Mouse (Mus musculus): ENCODE data around the gene Aco2. TPM values are rescaled to one million over a fixed set of nuclear protein-coding genes. Genes with fewer than 3 reads are reported as not detected.
A peak's percentile ranks its signal among the peaks of the same experiment; 100 is the strongest.

Aco2 gene
- polyA plus RNA-seq, 1 experiment from 2014 or later = 164 TPM

DNA sequence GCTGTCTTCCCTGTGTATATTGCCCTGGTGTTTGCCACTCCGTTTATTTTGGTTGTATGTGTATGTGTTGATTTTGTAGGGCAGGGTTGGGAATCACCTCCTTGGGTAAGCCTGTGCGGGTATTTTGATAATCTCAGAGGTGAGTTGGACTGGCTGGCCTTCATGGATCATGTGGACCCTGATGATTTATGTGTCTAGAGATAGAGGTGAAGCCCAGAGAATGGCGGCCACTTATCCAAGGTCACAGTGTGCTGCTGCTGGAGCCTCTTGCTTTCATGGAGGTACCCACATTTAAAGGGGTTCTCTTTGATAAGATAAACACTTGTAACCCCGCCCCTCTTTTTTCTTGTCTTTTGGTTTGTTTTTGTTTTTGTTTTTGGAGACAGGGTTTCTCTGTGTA lies 67.7 kb downstream of the Aco2 start:
- no peaks in the 10 kb centered on the region for H3K27me3 ChIP-seq
- no peak for ATAC-seq (ENCODE audit: insufficient number of reproducible peaks, low FRiP score, low TSS enrichment, low read depth)
- H3K27ac ChIP-seq (replicated peaks) = no peak overlapping the region
- H3K4me2 ChIP-seq (replicated peaks) = no peak overlapping the region
- no peaks in the 10 kb centered on the region for H3K9me3 ChIP-seq (replicated peaks)
- no peaks in the 10 kb centered on the region for H3K36me3 ChIP-seq
- WGBS = 93% methylated on average over 4 of the region's 4 CpGs
- H3K9ac ChIP-seq = no peak overlapping the region
- H3K4me3 ChIP-seq (replicated peaks) = no peak overlapping the region
- H3K4me1 ChIP-seq = peaks cover 30% of the 10 kb centered on the region

DNA sequence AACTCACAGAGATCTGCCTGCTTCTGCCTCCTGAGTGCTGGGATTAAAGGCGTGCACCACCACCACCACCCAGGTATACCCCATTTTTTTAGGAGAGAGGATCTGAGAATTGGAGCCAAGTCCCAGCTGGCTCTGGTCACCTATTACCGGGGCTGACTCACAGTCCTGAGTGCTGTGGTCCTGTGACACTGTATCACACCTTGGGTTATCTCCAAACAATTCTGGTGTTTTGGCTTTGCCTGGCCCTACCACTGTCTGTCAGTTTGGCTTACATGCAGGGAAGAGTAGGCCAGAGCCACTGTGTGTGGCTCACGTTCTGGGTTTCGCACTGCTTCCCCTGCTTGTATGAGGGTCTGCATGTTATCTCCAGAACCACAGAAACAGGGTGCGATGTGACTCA lies 68.1 kb downstream of the Aco2 start:
- WGBS = 87% methylated on average over 5 of the region's 5 CpGs
- Histone ChIP-seq H3K36me3 (no peaks in the 10 kb centered on the region), H3K4me3 (replicated peaks) (no peak overlapping the region), H3K9me3 (replicated peaks) (no peaks in the 10 kb centered on the region), H3K27ac (replicated peaks) (no peak overlapping the region), H3K4me2 (replicated peaks) (no peak overlapping the region), H3K4me1 (peaks cover 30% of the 10 kb centered on the region), H3K9ac (no peak overlapping the region), H3K27me3 (no peaks in the 10 kb centered on the region)
- ATAC-seq (ENCODE audit: insufficient number of reproducible peaks, low FRiP score, low TSS enrichment, low read depth) = no peak

DNA sequence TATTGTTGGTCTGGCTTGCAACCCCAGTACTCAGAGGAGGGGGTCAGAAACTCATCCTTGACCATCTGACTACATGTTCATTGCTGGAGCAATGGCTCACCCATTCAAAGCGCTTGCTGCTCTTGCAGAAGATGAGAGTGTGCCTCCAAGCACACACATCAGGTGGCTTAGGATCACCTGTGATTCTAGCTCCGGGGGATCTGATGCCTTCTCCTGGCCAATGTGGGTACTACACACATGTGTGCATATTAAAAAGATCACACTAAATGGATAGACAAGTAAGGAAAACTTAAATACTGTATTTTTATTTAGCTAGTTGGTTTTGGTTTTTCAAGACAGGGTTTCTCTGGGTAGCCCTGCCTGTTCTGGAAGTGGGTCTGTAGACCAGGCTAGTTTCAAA lies 68.9 kb downstream of the Aco2 start:
- Histone ChIP-seq H3K9me3 (replicated peaks) (no peaks in the 10 kb centered on the region), H3K4me2 (replicated peaks) (no peak overlapping the region), H3K9ac (no peak overlapping the region), H3K27me3 (no peaks in the 10 kb centered on the region), H3K4me3 (replicated peaks) (no peak overlapping the region), H3K36me3 (no peaks in the 10 kb centered on the region), H3K4me1 (peaks cover 26% of the 10 kb centered on the region), H3K27ac (replicated peaks) (no peak overlapping the region)
- no peak for ATAC-seq (ENCODE audit: insufficient number of reproducible peaks, low FRiP score, low TSS enrichment, low read depth)
- 94% methylated on average over 2 of the region's 2 CpGs for WGBS

DNA sequence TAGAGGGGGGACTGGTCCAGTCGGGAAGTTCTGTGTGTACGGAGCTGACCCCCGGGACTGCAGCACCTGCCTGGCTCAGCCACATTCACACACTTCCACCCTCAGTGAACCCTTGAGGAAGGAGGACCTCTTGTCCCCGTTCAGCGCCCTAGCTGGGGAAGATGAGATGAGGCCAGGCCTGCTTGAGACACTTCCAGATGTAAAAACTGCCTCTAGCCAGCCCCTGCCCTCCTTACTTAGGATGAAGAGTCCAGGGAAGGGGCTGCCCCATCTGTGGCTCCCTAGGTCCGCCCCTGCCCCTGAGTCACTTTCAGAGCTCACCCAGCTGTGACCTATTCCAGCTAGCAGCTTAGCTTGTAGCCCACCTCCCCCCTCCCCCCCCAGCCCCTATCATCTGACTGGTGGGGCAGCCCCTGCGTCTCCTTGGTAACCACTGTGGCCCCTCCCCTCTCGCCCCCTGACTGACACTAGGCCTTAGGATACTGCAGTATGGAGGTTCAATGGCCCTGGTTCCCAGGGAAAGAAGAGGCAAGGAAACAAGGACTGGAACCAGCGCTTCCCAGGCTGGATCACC lies 71.2 kb downstream of the Aco2 start:
- no peak overlapping the region for H3K9ac ChIP-seq
- H3K4me3 ChIP-seq (replicated peaks) = no peak overlapping the region
- H3K27ac ChIP-seq (replicated peaks) = no peak overlapping the region
- 10% methylated on average over 9 of the region's 9 CpGs for WGBS
- H3K4me2 ChIP-seq (replicated peaks) = no peak overlapping the region
- no peaks in the 10 kb centered on the region for H3K27me3 ChIP-seq
- H3K4me1 ChIP-seq = peaks cover 4% of the 10 kb centered on the region
- ATAC-seq (ENCODE audit: insufficient number of reproducible peaks, low FRiP score, low TSS enrichment, low read depth) = peak; percentile 15; the same call in 1 of the 2 replicates
- H3K36me3 ChIP-seq = no peaks in the 10 kb centered on the region
- no peaks in the 10 kb centered on the region for H3K9me3 ChIP-seq (replicated peaks)

DNA sequence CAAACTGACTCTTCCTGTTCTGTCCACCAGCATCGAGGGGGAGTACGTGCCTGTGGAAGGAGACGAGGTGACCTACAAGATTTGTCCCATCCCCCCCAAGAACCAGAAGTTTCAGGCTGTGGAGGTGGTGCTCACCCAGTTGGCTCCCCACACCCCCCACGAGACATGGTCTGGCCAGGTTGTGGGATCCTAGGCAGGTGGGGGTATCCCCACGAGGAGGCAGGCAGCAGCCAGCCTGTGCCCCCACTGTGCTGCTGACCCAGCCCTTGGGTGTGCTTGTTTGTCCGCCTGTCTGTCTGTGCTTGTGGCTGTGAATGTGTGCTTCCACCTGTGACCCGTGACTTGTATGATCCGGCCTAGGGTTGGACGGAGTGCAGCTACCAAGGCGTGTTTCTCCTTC lies 77.0 kb downstream of the Aco2 start:
- Histone ChIP-seq H3K9me3 (replicated peaks) (no peaks in the 10 kb centered on the region), H3K27ac (replicated peaks) (no peak overlapping the region), H3K36me3 (peaks cover 20% of the 10 kb centered on the region), H3K4me3 (replicated peaks) (no peak overlapping the region), H3K9ac (no peak overlapping the region), H3K4me1 (no peaks in the 10 kb centered on the region), H3K27me3 (no peaks in the 10 kb centered on the region), H3K4me2 (replicated peaks) (no peak overlapping the region)
- WGBS = 80% methylated on average over 10 of the region's 10 CpGs
- no peak for ATAC-seq (ENCODE audit: insufficient number of reproducible peaks, low FRiP score, low TSS enrichment, low read depth)

DNA sequence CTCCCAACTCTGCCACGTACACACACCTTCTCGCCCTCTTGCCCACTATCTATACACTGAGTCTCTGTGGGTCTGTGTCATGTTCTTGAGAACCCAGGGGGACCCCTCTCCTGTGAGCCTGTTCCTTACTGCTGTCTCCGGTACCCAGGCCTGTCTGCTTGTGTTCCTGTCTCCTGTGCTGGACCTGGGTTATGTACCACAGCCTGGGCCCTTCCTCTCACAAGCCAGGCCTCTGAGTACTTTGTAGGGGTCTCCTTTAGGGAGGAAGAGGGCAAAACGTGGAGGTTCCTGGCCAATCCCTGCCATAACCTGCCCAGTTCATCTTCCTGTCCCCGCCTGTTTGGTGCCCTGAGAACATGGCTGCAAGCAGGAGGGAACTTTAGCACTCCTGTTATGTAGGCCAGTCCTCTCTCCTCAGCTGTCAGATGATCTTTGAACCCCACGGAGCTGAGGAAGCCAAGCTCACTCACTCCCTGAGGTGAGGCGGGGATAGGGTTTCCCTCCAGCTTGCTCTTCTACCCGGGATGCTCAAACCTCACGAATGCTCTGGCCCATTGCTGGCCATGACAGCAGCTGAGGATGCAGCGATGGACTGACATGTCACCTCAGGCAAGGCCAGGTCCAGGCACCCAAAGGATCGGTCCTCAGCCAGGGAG lies 77.5 kb downstream of the Aco2 start:
- 75% methylated on average over 11 of the region's 11 CpGs for WGBS
- Histone ChIP-seq H3K9me3 (replicated peaks) (no peaks in the 10 kb centered on the region), H3K9ac (no peak overlapping the region), H3K27ac (replicated peaks) (no peak overlapping the region), H3K4me2 (replicated peaks) (no peak overlapping the region), H3K27me3 (no peaks in the 10 kb centered on the region), H3K4me1 (no peaks in the 10 kb centered on the region), H3K4me3 (replicated peaks) (no peak overlapping the region), H3K36me3 (peaks cover 26% of the 10 kb centered on the region)
- ATAC-seq (ENCODE audit: insufficient number of reproducible peaks, low FRiP score, low TSS enrichment, low read depth) = no peak; the same call in 1 of the 2 replicates

DNA sequence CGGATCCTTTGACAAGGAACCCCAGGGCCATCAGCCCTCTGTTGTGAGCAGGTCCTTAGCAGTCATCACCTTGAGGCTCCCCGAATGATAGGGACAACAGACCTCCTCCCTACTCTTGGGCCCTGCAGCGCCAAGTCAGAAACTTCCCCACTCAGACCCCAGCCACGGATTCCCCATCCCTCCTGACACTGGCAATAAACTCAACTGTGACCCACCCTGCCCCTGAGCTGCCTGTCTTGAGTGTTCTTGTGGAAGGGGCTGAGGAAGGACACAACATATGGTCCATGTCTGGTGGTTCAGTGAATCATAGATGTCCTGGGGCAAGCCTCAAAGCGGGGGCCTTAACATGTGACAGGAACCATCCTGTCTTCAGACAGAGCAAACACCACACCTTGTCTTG lies 78.6 kb downstream of the Aco2 start:
- WGBS = 80% methylated on average over 5 of the region's 5 CpGs
- H3K27me3 ChIP-seq = no peaks in the 10 kb centered on the region
- H3K27ac ChIP-seq (replicated peaks) = no peak overlapping the region
- no peak for ATAC-seq (ENCODE audit: insufficient number of reproducible peaks, low FRiP score, low TSS enrichment, low read depth)
- peaks cover 37% of the 10 kb centered on the region for H3K36me3 ChIP-seq
- H3K4me2 ChIP-seq (replicated peaks) = no peak overlapping the region
- H3K9me3 ChIP-seq (replicated peaks) = no peaks in the 10 kb centered on the region
- H3K4me1 ChIP-seq = no peaks in the 10 kb centered on the region
- no peak overlapping the region for H3K9ac ChIP-seq
- no peak overlapping the region for H3K4me3 ChIP-seq (replicated peaks)

DNA sequence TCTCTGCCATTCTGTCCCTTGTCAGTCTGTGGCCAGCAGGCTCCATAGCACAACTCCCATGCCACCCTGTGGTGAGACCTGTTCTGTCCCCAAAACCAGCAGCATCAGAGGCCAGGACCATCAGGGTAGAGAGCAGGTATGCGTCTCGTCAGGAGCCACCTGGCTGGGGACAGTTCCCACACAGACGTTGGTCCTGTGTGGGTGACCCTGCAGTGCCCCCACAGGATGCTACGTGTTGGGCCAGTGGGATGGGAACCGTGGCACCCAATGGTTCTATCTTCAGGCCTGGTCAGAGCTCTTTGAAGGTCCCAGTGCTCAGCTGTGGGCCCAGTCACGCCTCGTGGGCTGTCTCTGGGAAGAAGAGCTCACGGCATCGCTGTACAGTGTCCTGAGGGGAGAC lies 79.0 kb downstream of the Aco2 start:
- H3K4me3 ChIP-seq (replicated peaks) = no peak overlapping the region
- ATAC-seq (ENCODE audit: insufficient number of reproducible peaks, low FRiP score, low TSS enrichment, low read depth) = no peak
- H3K4me2 ChIP-seq (replicated peaks) = no peak overlapping the region
- no peak overlapping the region for H3K27ac ChIP-seq (replicated peaks)
- H3K9ac ChIP-seq = no peak overlapping the region
- H3K9me3 ChIP-seq (replicated peaks) = no peaks in the 10 kb centered on the region
- no peaks in the 10 kb centered on the region for H3K27me3 ChIP-seq
- H3K4me1 ChIP-seq = 0 out of 2 replicates have a peak, but pooled peaks cover under 1% of the 10 kb centered on the region
- WGBS = 82% methylated on average over 9 of the region's 9 CpGs
- peaks cover 37% of the 10 kb centered on the region for H3K36me3 ChIP-seq

DNA sequence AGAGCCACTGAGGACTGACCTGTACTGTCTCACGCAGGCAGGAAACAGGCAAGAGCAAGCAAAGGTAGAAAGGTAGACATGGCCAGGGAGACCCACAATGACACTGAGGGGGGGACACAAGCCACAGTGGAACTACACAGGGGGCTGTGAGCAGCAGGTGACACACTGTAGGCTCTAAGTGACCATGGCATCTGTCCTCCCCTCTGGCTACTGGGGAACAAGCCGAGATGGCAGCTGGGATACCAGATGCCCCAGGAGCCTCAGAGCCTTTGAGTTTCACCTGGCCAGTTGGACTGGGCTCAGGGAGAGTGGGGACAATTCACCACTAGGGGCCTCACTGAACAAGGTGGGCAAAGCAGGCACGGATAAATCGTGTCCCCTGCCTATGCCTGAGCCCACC lies 80.2 kb downstream of the Aco2 start:
- Histone ChIP-seq H3K9me3 (replicated peaks) (no peaks in the 10 kb centered on the region), H3K4me1 (0 out of 2 replicates have a peak, but pooled peaks cover 3% of the 10 kb centered on the region)
- no peak for ATAC-seq (ENCODE audit: insufficient number of reproducible peaks, low FRiP score, low TSS enrichment, low read depth)

DNA sequence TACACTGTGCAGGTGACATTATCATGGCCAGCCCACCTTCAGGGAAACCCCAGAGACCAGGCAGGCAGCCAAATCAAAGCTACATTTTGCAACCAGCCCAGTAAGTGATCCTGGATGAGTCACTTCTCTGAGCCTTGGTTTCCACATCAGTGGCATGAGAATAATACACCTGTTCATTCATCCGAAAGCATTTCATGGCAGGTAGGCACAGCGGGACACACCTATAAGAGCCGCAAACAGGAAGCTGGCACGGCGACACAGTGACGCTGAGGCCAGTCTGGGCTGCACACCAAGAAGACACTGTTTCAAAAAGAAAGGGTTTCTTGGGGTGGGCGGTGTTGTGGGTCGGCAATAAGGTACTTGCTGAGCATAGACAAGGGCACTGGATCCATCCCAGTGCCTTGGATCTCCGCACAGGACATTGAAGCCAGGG lies 82.1 kb downstream of the Aco2 start:
- Histone ChIP-seq H3K4me3 (replicated peaks) (no peak overlapping the region), H3K9ac (no peak overlapping the region), H3K27ac (replicated peaks) (no peak overlapping the region), H3K9me3 (replicated peaks) (no peaks in the 10 kb centered on the region), H3K27me3 (no peaks in the 10 kb centered on the region), H3K36me3 (peaks cover 37% of the 10 kb centered on the region), H3K4me1 (0 out of 2 replicates have a peak, but pooled peaks cover 3% of the 10 kb centered on the region), H3K4me2 (replicated peaks) (no peak overlapping the region)
- no peak for ATAC-seq (ENCODE audit: insufficient number of reproducible peaks, low FRiP score, low TSS enrichment, low read depth)
- WGBS = 91% methylated on average over 9 of the region's 9 CpGs

More for the DNA sequence above, 80.2 kb downstream of the Aco2 start:
- 80% methylated on average over 4 of the region's 4 CpGs for WGBS
- Histone ChIP-seq H3K27me3 (no peaks in the 10 kb centered on the region), H3K9ac (no peak overlapping the region), H3K27ac (replicated peaks) (no peak overlapping the region), H3K4me3 (replicated peaks) (no peak overlapping the region), H3K36me3 (peaks cover 37% of the 10 kb centered on the region), H3K4me2 (replicated peaks) (no peak overlapping the region)

DNA sequence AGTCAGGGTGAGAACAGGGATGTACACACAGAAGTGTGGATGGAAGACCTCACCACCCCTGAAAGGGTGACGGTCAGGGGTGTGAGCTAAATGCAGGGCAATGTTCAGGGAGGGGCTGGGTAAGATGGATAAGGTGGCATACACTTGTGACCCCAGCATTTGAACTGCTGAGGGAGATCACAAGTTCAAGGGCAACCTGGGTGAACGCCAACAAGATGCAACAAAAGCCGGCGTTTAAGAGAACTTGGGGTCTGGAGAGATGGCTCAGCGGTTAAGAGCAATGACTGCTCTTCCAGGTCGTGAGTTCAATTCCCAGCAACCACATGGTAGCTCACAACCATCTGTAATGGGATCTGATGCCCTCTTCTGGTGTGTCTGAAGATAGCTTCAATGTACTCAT lies 82.6 kb downstream of the Aco2 start:
- H3K36me3 ChIP-seq = peaks cover 37% of the 10 kb centered on the region
- no peak overlapping the region for H3K9ac ChIP-seq
- no peak overlapping the region for H3K4me3 ChIP-seq (replicated peaks)
- H3K4me1 ChIP-seq = peaks cover 6% of the 10 kb centered on the region
- WGBS = 88% methylated on average over 6 of the region's 6 CpGs
- ATAC-seq (ENCODE audit: insufficient number of reproducible peaks, low FRiP score, low TSS enrichment, low read depth) = no peak
- H3K27ac ChIP-seq (replicated peaks) = no peak overlapping the region
- H3K4me2 ChIP-seq (replicated peaks) = no peak overlapping the region
- H3K9me3 ChIP-seq (replicated peaks) = no peaks in the 10 kb centered on the region
- no peaks in the 10 kb centered on the region for H3K27me3 ChIP-seq

DNA sequence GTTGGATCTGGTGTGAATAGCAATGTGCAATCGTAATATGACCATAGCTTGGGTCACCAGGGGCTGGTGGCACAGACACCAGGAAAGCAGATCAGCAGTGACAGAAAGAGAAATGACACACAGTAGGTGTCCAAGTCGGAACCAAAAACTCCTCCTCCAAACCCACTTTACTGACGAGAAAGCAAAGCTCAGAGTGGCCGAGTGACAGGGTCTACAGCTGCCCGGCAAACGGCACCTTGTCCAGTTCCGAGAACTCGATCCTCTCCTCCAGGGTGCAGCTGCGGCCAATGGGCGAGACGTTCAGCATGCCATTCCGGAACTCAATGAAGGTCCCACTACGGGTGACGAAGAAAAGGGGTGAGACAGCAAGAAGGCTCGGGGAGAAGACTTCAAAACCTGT lies 83.3 kb downstream of the Aco2 start:
- ATAC-seq (ENCODE audit: insufficient number of reproducible peaks, low FRiP score, low TSS enrichment, low read depth) = no peak
- H3K27me3 ChIP-seq = no peaks in the 10 kb centered on the region
- peaks cover 37% of the 10 kb centered on the region for H3K36me3 ChIP-seq
- H3K4me2 ChIP-seq (replicated peaks) = no peak overlapping the region
- no peak overlapping the region for H3K9ac ChIP-seq
- no peak overlapping the region for H3K4me3 ChIP-seq (replicated peaks)
- WGBS = 92% methylated on average over 15 of the region's 15 CpGs
- no peaks in the 10 kb centered on the region for H3K9me3 ChIP-seq (replicated peaks)
- no peak overlapping the region for H3K27ac ChIP-seq (replicated peaks)
- H3K4me1 ChIP-seq = peaks cover 9% of the 10 kb centered on the region
